Mouse (Mus musculus) embryonic facial prominence, embryonic 10.5 days (tissue): ENCODE data around the gene Wwp2. TPM values are rescaled to one million over a fixed set of nuclear protein-coding genes. Genes with fewer than 3 reads are reported as not detected.
A peak's percentile ranks its signal among the peaks of the same experiment; 100 is the strongest.

Experiments
- DNase-seq: peaks from one replicate; pipeline ENCODE4 v3.0.0-alpha.2; 2017; ENCODE audit warnings: low spot score
- H3K27ac ChIP-seq: fragments of 300-500 bp; sonication (generic); replicated peaks from 2 replicates; pipeline ENCODE4 v1.5.1; 2016; ENCODE audit warnings: mild to moderate bottlenecking
- H3K27me3 ChIP-seq: fragments of 300-500 bp; sonication (generic); replicated peaks from 2 replicates; pipeline ENCODE4 v1.6.1; 2016; ENCODE audit warnings: low read depth, mild to moderate bottlenecking; ENCODE audit not compliant: poor library complexity, severe bottlenecking
- H3K36me3 ChIP-seq: fragments of 300-500 bp; sonication (generic); replicated peaks from 2 replicates; pipeline ENCODE4 v1.6.1; 2016; ENCODE audit warnings: mild to moderate bottlenecking, moderate library complexity
- H3K4me1 ChIP-seq: fragments of 300-500 bp; sonication (generic); 2 replicates; pipeline ENCODE4 v1.6.1; 2016
- H3K4me3 ChIP-seq: fragments of 300-500 bp; sonication (generic); 2 replicates; pipeline ENCODE4 v1.5.1; 2016; ENCODE audit warnings: mild to moderate bottlenecking, moderate library complexity
- H3K9me3 ChIP-seq: fragments of 300-500 bp; sonication (generic); 2 replicates; pipeline ENCODE4 v1.6.1; 2016; ENCODE audit warnings: mild to moderate bottlenecking
- WGBS: fragments of 180-500 bp; shearing (Covaris S2); methylation state at CpG from one replicate; pipeline ENCODE4 v1.1.7; 2016; 5-methylcytosine and 5-hydroxymethylcytosine counted together
- polyA plus RNA-seq: library from polyadenylated mRNA; unstranded; fragments of >200 nt; fragmentation: Nextera tagmentation; extraction: Ambion mirVana; gene quantifications from 2 replicates; pipeline ENCODE4 v1.2.1, GENCODE M21; 2016

Wwp2 gene
- polyA plus RNA-seq, 1 experiment from 2014 or later = 67.5 TPM

GRCm38 (mm10) chr8:107404057-107404456 lies 32.1 kb upstream of the Wwp2 start:
- Histone ChIP-seq H3K27ac (peak overlapping the region; percentile 78), H3K9me3 (no peaks in the 10 kb centered on the region), H3K27me3 (no peaks in the 10 kb centered on the region), H3K4me1 (peaks cover 43% of the 10 kb centered on the region), H3K4me3 (no peak overlapping the region; the same call in 1 of the 2 replicates), H3K36me3 (peaks cover 22% of the 10 kb centered on the region)
- whole genome bisulfite sequencing = 79% methylated on average over 4 of the region's 4 CpGs
- no peak for DNase-seq

DNA sequence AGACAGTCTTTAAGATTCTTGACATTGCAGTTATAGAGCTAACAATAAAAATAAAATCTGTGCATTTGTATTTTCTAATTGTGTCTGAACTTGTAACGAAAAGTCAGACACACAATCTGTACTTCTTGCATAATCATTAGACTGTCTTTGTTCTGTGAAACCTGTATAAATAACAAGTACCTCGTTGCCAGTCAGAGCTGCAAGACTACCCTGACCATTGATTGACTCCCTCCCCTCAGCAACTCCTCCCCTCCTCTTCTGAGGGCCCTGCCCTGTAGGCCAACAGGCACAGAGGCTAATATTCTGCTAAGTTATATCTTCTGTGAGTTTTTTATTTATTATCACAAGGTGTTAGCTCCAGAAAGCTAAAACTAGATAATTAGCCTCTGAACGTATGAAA lies 30.2 kb upstream of the Wwp2 start:
- WGBS = 70% methylated on average over 3 of the region's 3 CpGs
- Histone ChIP-seq H3K27me3 (no peaks in the 10 kb centered on the region), H3K9me3 (no peaks in the 10 kb centered on the region), H3K4me3 (no peak overlapping the region), H3K4me1 (peaks cover 35% of the 10 kb centered on the region), H3K36me3 (peaks cover 41% of the 10 kb centered on the region), H3K27ac (no peak overlapping the region)
- no peak for DNase-seq

GRCm38 (mm10) chr8:107411391-107411790 lies 24.8 kb upstream of the Wwp2 start:
- H3K4me1 ChIP-seq = 0 out of 2 replicates have a peak, but pooled peaks cover 3% of the 10 kb centered on the region
- peaks cover 96% of the 10 kb centered on the region for H3K36me3 ChIP-seq
- no peak overlapping the region for H3K27ac ChIP-seq
- H3K9me3 ChIP-seq = no peaks in the 10 kb centered on the region
- 73% methylated on average over 4 of the region's 4 CpGs for WGBS
- no peak overlapping the region for H3K4me3 ChIP-seq
- no peaks in the 10 kb centered on the region for H3K27me3 ChIP-seq
- peak; percentile 35 for DNase-seq

DNA sequence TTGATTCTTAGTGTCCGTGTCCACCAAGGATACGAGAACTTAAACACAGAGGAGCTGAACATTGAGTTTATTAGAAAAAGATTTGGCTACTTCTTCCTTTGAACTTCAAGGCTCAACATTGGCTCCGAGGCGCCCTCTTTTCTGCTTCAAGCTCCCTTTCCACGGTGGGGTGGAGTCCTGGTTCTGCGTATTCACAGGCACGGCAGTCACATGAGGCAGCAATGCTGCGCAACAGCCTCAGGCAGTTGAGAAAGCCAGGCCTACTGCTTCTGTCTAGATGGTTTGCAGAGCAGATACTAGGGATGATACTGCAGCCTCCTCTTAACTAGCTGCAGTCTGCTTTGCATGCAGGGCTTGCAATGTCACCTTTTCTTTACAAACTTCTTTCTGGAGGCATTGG lies 23.6 kb upstream of the Wwp2 start:
- no peak overlapping the region for H3K27ac ChIP-seq
- DNase-seq = no peak
- H3K27me3 ChIP-seq = no peaks in the 10 kb centered on the region
- H3K36me3 ChIP-seq = peaks cover 100% of the 10 kb centered on the region
- H3K4me3 ChIP-seq = no peak overlapping the region
- H3K4me1 ChIP-seq = no peaks in the 10 kb centered on the region
- H3K9me3 ChIP-seq = no peaks in the 10 kb centered on the region
- WGBS = 91% methylated on average over 8 of the region's 8 CpGs

DNA sequence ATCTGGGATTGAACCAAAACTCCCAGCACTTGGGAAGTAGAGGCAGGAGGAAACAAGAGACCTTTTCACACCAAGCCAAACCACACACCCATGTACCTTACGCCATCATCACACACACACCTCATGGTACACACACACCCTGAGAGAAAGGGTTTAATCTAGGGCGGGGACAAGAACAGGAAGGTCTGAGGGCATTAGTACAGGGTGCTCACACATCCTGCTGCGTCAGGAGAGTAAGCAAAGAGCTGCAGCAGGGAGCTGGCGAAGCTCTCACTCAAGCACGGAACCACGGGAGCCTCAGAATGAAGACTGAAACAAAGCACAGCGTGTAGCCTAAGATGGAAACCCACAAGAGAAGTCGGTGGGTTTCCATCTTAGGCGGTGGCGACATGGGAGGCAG lies 22.3 kb upstream of the Wwp2 start:
- Histone ChIP-seq H3K36me3 (peaks cover 100% of the 10 kb centered on the region), H3K4me3 (no peak overlapping the region), H3K27ac (no peak overlapping the region), H3K9me3 (no peaks in the 10 kb centered on the region), H3K4me1 (no peaks in the 10 kb centered on the region), H3K27me3 (no peaks in the 10 kb centered on the region)
- 92% methylated on average over 10 of the region's 10 CpGs for WGBS
- no peak for DNase-seq

DNA sequence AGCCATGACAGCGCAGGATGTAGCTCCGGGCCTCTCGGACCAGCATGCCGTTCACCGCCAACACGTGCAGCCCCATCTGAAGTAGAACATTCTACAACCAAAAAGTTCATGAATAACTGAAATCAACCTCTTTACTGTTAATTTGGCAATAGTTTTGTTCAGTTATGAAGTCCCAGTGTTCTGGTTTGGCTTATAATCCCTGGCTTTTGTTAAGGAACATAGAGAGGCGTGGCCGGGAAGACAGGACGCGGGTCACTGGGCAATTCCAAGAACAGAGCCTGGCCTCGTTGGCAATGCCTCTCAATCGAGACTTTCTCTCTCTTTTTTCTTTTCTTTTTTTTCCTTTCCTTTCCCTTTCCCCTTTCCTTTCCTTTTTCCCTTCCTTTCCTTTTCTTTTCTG lies 19.2 kb upstream of the Wwp2 start:
- no peaks in the 10 kb centered on the region for H3K9me3 ChIP-seq
- no peak overlapping the region for H3K4me3 ChIP-seq
- peaks cover 100% of the 10 kb centered on the region for H3K36me3 ChIP-seq
- WGBS = 90% methylated on average over 12 of the region's 12 CpGs
- no peaks in the 10 kb centered on the region for H3K4me1 ChIP-seq
- H3K27ac ChIP-seq = no peak overlapping the region
- DNase-seq = no peak
- H3K27me3 ChIP-seq = no peaks in the 10 kb centered on the region

DNA sequence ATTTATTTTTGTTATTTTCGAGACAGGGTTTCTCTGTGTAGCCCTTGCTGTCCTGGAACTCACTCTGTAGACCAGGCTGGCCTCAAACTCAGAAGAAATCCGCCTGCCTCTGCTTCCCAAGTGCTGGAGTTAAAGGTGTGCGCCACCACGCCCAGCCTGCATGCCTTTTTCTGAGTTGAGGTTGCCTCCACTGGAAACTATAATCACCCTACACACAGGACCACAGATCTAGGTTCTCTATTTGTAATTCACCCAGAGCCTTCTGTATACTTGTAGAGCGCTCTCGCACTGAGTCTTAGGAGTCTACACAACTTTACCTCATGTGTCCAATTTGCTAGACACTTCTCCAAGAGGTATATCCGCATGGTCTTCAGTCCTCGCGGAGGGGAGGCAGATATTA lies 12.0 kb upstream of the Wwp2 start:
- peaks cover 44% of the 10 kb centered on the region for H3K36me3 ChIP-seq
- WGBS = 35% methylated on average over 9 of the region's 9 CpGs
- no peaks in the 10 kb centered on the region for H3K9me3 ChIP-seq
- H3K27me3 ChIP-seq = no peaks in the 10 kb centered on the region
- peaks cover 17% of the 10 kb centered on the region for H3K4me1 ChIP-seq
- peak overlapping the region; percentile 75 for H3K4me3 ChIP-seq
- H3K27ac ChIP-seq = peak overlapping the region; percentile 88
- no peak for DNase-seq

DNA sequence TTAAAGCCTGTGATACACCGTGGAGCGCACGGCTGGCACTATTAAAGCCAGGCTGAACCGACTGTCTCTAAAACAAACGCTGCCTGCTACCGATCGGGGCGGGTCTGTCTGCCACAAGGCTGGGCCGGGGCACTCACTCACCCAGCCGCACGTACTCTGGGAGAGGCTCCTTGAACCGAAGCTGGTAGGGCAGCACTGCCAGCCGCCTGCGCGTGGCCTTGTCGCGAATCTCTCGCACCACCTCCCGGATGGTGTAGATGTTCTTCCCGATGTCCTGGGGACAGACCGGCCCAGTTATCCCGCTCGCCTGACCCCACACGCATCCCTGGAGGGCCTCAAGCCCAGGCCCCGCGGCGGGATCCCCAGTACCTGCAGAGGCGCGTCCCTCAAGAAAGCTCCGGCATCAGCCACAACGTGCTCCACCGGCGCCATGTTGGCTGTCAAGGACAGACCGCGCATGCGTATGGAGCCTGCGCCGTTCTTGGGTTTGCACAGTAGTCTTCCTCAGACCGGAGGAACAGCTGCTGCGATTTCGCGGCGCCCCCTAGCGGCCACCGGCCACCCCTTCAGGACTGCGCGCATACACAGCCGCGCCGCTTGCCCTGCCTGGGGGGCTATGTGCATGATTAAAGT lies 11.5 kb upstream of the Wwp2 start, which contains the start of gene Nob1:
Gene Nob1, minus strand, starts transcription at position 455 of the 633 bp plus-strand sequence.
- peak within 1 kb of the TSS; percentile 75 for H3K4me3 ChIP-seq
- peak within 1 kb of the TSS; percentile 88 for H3K27ac ChIP-seq
- under 1% methylated on average over 50 of the region's 50 CpGs for WGBS
- peaks cover 17% of the 10 kb centered on the region for H3K4me1 ChIP-seq
- peaks cover 39% of the 10 kb centered on the region for H3K36me3 ChIP-seq
- DNase-seq = peak; percentile 98
- H3K27me3 ChIP-seq = no peaks in the 10 kb centered on the region
- H3K9me3 ChIP-seq = no peaks in the 10 kb centered on the region

DNA sequence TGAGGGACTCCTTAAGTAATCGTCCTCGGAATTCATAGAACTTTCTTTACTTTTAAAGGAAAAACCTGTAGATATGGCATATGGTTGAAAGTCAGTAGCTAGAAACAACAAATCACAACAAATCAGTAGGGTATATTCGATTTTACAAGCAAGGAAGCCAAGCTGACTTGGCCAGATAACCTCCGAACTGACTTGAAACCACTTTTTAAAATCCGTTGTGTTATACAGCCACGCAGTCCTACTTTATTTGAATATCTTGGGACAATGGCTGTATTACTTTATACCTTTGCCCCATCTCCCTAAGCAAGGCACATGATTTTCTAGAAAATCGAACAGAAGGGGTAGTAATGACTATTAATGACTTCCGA lies 11.0 kb upstream of the Wwp2 start:
- Histone ChIP-seq H3K4me3 (peak overlapping the region; percentile 75), H3K4me1 (peaks cover 17% of the 10 kb centered on the region), H3K27ac (no peak overlapping the region), H3K36me3 (peaks cover 34% of the 10 kb centered on the region), H3K9me3 (no peaks in the 10 kb centered on the region), H3K27me3 (no peaks in the 10 kb centered on the region)
- DNase-seq = no peak
- 50% methylated on average over 8 of the region's 8 CpGs for WGBS

DNA sequence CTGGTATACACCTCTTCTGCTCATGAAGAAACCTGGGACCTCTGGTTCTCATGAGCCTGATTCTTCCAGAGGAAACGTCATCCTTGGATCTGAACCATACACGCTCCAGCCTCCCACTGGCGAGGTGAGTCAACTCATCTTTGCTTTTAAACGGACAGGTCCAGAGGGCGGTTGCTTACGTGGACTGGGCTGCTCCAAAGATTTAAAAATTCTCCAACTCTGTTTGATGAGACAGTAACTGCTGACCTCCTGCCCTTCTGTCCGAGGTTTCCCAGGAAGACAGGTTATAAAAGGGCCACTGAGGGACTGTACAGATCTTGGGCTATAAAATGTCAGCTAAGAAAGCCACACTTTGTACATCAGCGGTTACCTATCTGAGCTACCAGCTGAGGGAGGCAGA lies 5.3 kb upstream of the Wwp2 start:
- H3K4me3 ChIP-seq = no peak overlapping the region
- no peak for DNase-seq
- H3K9me3 ChIP-seq = no peaks in the 10 kb centered on the region
- no peaks in the 10 kb centered on the region for H3K36me3 ChIP-seq
- no peaks in the 10 kb centered on the region for H3K27me3 ChIP-seq
- peaks cover 6% of the 10 kb centered on the region for H3K4me1 ChIP-seq
- WGBS = 86% methylated on average over 8 of the region's 8 CpGs
- no peak overlapping the region for H3K27ac ChIP-seq

GRCm38 (mm10) chr8:107435421-107435961 lies 674 bp upstream of the Wwp2 start:
- peaks cover 20% of the 10 kb centered on the region for H3K4me1 ChIP-seq
- no peaks in the 10 kb centered on the region for H3K27me3 ChIP-seq
- no peaks in the 10 kb centered on the region for H3K36me3 ChIP-seq
- peak; percentile 17 for DNase-seq
- WGBS = 32% methylated on average over 11 of the region's 11 CpGs
- no peaks in the 10 kb centered on the region for H3K9me3 ChIP-seq
- H3K27ac ChIP-seq = peak overlapping the region; percentile 93
- peak overlapping the region; percentile 89 for H3K4me3 ChIP-seq

- DNase-seq = peak; percentile 15
- 0 out of 2 replicates have a peak, but pooled peaks cover 8% of the 10 kb centered on the region for H3K36me3 ChIP-seq
- H3K4me1 ChIP-seq = peaks cover 20% of the 10 kb centered on the region
- peak overlapping the region; percentile 93 for H3K27ac ChIP-seq
- H3K4me3 ChIP-seq = peak overlapping the region; percentile 89
- no peaks in the 10 kb centered on the region for H3K9me3 ChIP-seq
- WGBS = 11% methylated on average over 16 of the region's 16 CpGs
- H3K27me3 ChIP-seq = no peaks in the 10 kb centered on the region
These were observed 766 bp downstream of the Wwp2 start for GRCm38 (mm10) chr8:107436841-107437421.

- H3K4me3 ChIP-seq = peak overlapping the region; percentile 89
These were observed 1.5 kb downstream of the Wwp2 start for GRCm38 (mm10) chr8:107437711-107438110.

More at GRCm38 (mm10) chr8:107437711-107438110, 1.5 kb downstream of the Wwp2 start:
- peaks cover 15% of the 10 kb centered on the region; the same call in 1 of the 2 replicates for H3K36me3 ChIP-seq
- no peak overlapping the region for H3K27ac ChIP-seq
- 72% methylated on average over 2 of the region's 2 CpGs for WGBS
- no peaks in the 10 kb centered on the region for H3K27me3 ChIP-seq
- H3K9me3 ChIP-seq = no peaks in the 10 kb centered on the region
- peaks cover 20% of the 10 kb centered on the region for H3K4me1 ChIP-seq
- DNase-seq = no peak
